Mouse (Mus musculus) neural tube, embryonic 14.5 days (tissue): ENCODE results near the gene Gsta4. TPM values are rescaled to one million over a fixed set of nuclear protein-coding genes. Genes with fewer than 3 reads are reported as not detected.
"Not testable (repeated sequence)": the region's sequence is repeated elsewhere in the genome, so short reads cannot be mapped to it uniquely, and the experiment has no call there.

Experiments used
- ATAC-seq: fragments of 200-750 bp; cut with Nextera tagmentation; 2 replicates; pipeline ENCODE4 v1.8.0; 2017; ENCODE audit warnings: low read depth, mild to moderate bottlenecking, moderate TSS enrichment, moderate library complexity
- H3K27ac ChIP-seq: fragments of 300-500 bp; sonication (generic); 2 replicates; pipeline ENCODE4 v1.5.1; 2014; ENCODE audit warnings: low read depth, mild to moderate bottlenecking, control low read depth, low read length, moderate library complexity, mixed read lengths
- H3K27me3 ChIP-seq: fragments of 300-500 bp; sonication (generic); 2 replicates; pipeline ENCODE4 v1.6.1; 2014; ENCODE audit warnings: low read length; ENCODE audit not compliant: control insufficient read depth, insufficient read depth
- H3K36me3 ChIP-seq: fragments of 300-500 bp; sonication (generic); 2 replicates; pipeline ENCODE4 v1.6.1; 2014; ENCODE audit warnings: low read length, mixed read lengths; ENCODE audit not compliant: control insufficient read depth, insufficient read depth
- H3K4me1 ChIP-seq: fragments of 300-500 bp; sonication (generic); 2 replicates; pipeline ENCODE4 v1.6.1; 2014; ENCODE audit warnings: low read length; ENCODE audit not compliant: control insufficient read depth, insufficient read depth
- H3K4me2 ChIP-seq: fragments of 300-500 bp; sonication (generic); 2 replicates; pipeline ENCODE4 v1.6.1; 2014; ENCODE audit warnings: mild to moderate bottlenecking, low read depth, low read length, control low read depth
- H3K4me3 ChIP-seq: fragments of 300-500 bp; sonication (generic); 2 replicates; pipeline ENCODE4 v1.5.1; 2014; ENCODE audit warnings: low read depth, low read length, control low read depth, mixed read lengths
- H3K9ac ChIP-seq: fragments of 300-500 bp; sonication (generic); replicated peaks from 2 replicates; pipeline ENCODE4 v1.6.1; 2014; ENCODE audit warnings: low read depth, mild to moderate bottlenecking, control low read depth, low read length, mixed read lengths
- H3K9me3 ChIP-seq: fragments of 300-500 bp; sonication (generic); 2 replicates; pipeline ENCODE4 v1.6.1; 2016; ENCODE audit warnings: low read length; ENCODE audit not compliant: control insufficient read depth
- WGBS: fragments of 180-500 bp; shearing (Covaris S2); extraction: QIAGEN DNeasy Blood & Tissue Kit; methylation state at CpG from one replicate; pipeline ENCODE4 v1.1.7; 2014; 5-methylcytosine and 5-hydroxymethylcytosine counted together
- polyA plus RNA-seq: library from polyadenylated mRNA; unstranded; fragments of >200 nt; fragmentation: Nextera tagmentation; extraction: Ambion mirVana; gene quantifications from 2 replicates; pipeline ENCODE4 v1.2.1, GENCODE M21; 2014

Gsta4 gene
- polyA plus RNA-seq, 1 experiment from 2014 or later, result 34.9 TPM

DNA sequence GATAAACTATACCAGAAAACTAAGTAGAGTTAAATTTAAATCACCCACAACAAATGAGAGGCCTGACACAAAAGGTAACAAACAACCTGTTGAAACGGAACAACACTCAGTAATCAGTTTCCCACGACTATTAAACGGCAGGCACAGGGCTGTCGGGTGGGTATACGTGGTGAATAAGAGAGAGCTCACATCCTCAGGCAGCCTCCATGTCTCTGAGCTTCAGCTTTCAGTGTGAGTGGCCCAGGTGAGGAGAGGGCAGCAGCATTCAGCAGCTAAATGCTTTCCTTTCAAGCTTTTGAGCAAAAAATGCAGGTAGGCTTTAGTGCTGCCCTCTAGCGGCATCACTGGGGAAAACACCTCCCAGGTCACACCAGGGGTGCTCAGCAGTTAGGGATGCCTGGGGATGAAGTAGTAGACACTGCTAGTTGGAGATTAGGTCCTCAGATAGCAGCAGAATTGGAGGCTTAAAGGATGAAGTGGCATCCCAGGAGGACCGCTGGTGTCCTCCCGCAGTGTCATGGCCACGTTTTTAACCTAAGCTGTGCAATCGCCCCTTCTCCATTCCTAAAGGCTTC is 50.6 kb downstream of the Gsta4 start:
- H3K9me3 ChIP-seq, H3K4me3 ChIP-seq, H3K36me3 ChIP-seq, H3K27ac ChIP-seq, ATAC-seq, H3K4me1 ChIP-seq, H3K27me3 ChIP-seq, H3K9ac ChIP-seq, H3K4me2 ChIP-seq: not testable (repeated sequence)
- WGBS, result no CpG with 5 or more reads among the region's 10 CpGs

DNA sequence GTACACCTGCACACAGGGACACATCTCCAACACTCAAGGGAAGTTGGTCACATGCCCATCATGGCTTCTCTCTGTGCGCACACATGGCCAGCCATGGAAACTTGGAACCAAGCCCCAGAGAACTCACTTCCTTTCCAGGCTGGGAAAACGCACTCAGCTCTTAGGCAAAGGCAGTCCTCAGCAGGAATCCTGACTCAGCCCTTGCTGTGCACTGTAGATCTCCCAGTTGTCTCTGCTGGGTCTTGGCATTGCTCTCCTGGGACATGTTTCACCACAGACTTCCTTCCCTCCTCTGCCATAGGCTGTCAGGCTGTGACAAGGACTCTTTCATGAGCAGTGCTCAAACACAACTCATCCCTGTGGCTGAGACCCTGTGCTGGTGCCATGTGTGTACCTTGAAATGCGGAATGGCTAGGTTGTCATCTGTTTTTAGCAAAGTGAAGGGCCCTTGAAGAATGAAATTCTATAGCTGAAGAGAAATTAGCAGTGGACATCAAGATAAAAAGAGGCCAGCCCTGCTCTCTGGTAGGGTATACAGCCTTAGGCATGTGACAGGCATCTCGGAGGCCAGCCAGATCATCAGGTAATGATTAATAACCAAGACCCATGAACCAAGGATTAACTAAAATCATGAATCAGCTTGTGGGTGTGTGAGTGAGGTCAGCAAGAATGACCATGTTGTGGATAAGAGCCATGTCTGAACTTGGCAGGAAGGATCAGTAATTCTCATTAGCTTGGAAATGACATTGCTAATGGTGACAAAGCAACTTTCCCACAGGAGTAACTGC is 73.3 kb downstream of the Gsta4 start:
- H3K4me3 ChIP-seq, H3K9ac ChIP-seq, H3K36me3 ChIP-seq, H3K27ac ChIP-seq, ATAC-seq, H3K4me2 ChIP-seq, H3K27me3 ChIP-seq, H3K4me1 ChIP-seq, H3K9me3 ChIP-seq: not testable (repeated sequence)
- WGBS, result 83% methylated on average over 4 of the region's 4 CpGs

DNA sequence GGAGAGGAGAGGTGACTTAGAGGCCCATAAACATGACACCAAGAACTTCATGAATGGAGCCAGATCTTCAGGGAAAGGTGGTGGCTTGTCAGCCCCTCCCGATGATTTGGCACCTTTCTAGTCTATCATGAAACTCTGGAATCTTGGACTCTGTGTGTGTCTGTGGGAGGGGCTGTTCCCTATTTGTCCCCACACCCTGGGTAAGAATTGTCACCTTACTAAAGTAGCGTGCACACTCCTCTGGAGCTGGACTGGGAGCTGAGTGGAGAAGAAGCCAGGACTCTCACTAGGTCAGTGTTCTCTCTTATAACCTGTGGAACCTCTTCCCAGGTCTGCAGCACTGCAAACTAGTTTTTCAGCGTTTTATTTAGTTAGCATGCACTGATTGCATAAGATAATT is 74.3 kb downstream of the Gsta4 start, which contains the start of gene Gm3776:
Gene Gm3776 (plus strand): TSS at position 216 of the 400 bp plus-strand sequence.
- not testable (repeated sequence) for H3K4me2 ChIP-seq, ATAC-seq, H3K27me3 ChIP-seq, H3K4me3 ChIP-seq, H3K27ac ChIP-seq, H3K9me3 ChIP-seq, H3K36me3 ChIP-seq, H3K9ac ChIP-seq, H3K4me1 ChIP-seq
- WGBS, result 82% methylated on average over 1 of the region's 3 CpGs

Other genes with a start within 250 kb of the Gsta4 start
- gene Gcm1, start 130.8 kb upstream of the Gsta4 start, polyA plus RNA-seq, result not detected in 2 replicates
- gene Fbxo9, start 73.7 kb upstream of the Gsta4 start, polyA plus RNA-seq, result 91.4 and 94.7 TPM in 2 replicates
- 36.0 and 40.8 TPM in 2 replicates for gene Ick, start 73.6 kb upstream of the Gsta4 start, polyA plus RNA-seq
- gene Gsta1, start 47.9 kb downstream of the Gsta4 start, polyA plus RNA-seq, result not detected in 2 replicates
- not detected in 2 replicates for gene Gm3776, start 74.4 kb downstream of the Gsta4 start, polyA plus RNA-seq
- gene Gm10639, start 107.1 kb downstream of the Gsta4 start, polyA plus RNA-seq, result not detected in 2 replicates
- gene Omt2a, start 132.0 kb downstream of the Gsta4 start, polyA plus RNA-seq, result not detected in 2 replicates
- not detected in 2 replicates for gene Omt2b, start 144.8 kb downstream of the Gsta4 start, polyA plus RNA-seq
- gene Gsta2, start 173.0 kb downstream of the Gsta4 start, polyA plus RNA-seq, result not detected in 2 replicates
- gene Dppa5a, start 185.4 kb downstream of the Gsta4 start, polyA plus RNA-seq, result 3.1 and 5.9 TPM in 2 replicates
- 4.1 and 4.9 TPM in 2 replicates for gene Ooep, start 196.0 kb downstream of the Gsta4 start, polyA plus RNA-seq
- 0.12 and 0.59 TPM in 2 replicates for gene Ddx43, start 213.0 kb downstream of the Gsta4 start, polyA plus RNA-seq